Mouse (Mus musculus): Measurements from ENCODE around the gene Zfp385b. TPM values are rescaled to one million over a fixed set of nuclear protein-coding genes. Genes with fewer than 3 reads are reported as not detected.

Gene Zfp385b
- not detected for polyA plus RNA-seq (2017; shearing (Covaris generic))

GRCm38 (mm10) chr2:77819539-77819938 is at the start of gene Zfp385b:
Gene Zfp385b (minus strand): TSS chr2:77819639.

Other genes starting within 250 kb of the Zfp385b start
- 40.2 TPM for gene Cwc22, start 126.7 kb upstream of the Zfp385b start, polyA plus RNA-seq (2017; shearing (Covaris generic))